Mouse (Mus musculus): Measurements from ENCODE around the gene Prkx. TPM values are rescaled to one million over a fixed set of nuclear protein-coding genes. Genes with fewer than 3 reads are reported as not detected.

Gene Prkx
- polyA plus RNA-seq, 1 experiment from 2014 or later: 9.4 TPM

DNA sequence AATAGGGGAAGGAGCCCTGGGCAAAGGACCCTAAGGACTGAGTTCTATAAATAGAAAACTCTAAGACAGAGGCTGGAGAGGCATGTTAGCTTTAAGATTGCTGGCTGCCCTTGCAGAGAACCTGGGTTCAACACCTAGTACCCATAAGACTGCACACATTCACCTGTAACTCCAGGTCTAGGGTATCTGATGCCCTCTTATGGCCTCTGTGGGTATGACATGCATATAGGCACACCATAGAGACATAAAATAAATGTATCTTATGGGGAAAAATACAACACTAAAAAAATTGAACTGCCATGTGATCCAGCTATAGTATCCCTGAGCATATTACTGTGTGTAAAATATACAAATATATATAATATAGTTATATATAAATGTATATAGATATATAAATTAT is 18.3 kb downstream of the Prkx start:
- DNase-seq (ENCODE audit: low spot score): no peak
- Histone ChIP-seq H3K4me3 (no peak overlapping the region), H3K9me3 (no peaks in the 10 kb centered on the region)

DNA sequence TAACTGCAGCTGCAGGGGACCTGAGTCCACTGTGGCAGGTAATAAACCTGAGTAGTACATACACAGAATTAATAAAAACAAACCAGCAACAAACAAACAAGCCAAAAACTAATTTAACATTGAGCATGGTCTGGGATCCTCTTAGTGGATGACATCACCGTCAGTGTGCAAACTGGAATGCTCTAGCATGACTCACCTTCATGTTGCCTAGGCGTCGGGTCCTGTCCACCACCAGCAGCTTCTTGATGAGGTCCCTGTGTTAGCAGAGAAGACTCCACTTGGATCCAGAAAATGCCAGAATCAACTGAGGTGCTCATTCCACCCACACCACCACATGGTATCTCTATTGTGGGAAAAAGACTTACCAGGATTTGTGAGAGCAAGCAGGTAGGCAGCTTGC is 30.9 kb downstream of the Prkx start:
- Histone ChIP-seq H3K4me1 (no peaks in the 10 kb centered on the region), H3K36me3 (peaks cover 2% of the 10 kb centered on the region; the same call in 1 of the 2 replicates), H3K9me3 (no peaks in the 10 kb centered on the region), H3K4me3 (no peak overlapping the region), H3K27ac (no peak overlapping the region), H3K27me3 (ENCODE audit: insufficient read depth, poor library complexity, severe bottlenecking) (no peaks in the 10 kb centered on the region)
- WGBS: 95% methylated on average over 3 of the region's 3 CpGs
- no peak for DNase-seq (ENCODE audit: low spot score)

More for the DNA sequence above, 18.3 kb downstream of the Prkx start:
- 0 out of 2 replicates have a peak, but pooled peaks cover 4% of the 10 kb centered on the region for H3K36me3 ChIP-seq
- H3K27me3 ChIP-seq (ENCODE audit: insufficient read depth, poor library complexity, severe bottlenecking): no peaks in the 10 kb centered on the region
- H3K27ac ChIP-seq: no peak overlapping the region
- no peaks in the 10 kb centered on the region for H3K4me1 ChIP-seq

DNA sequence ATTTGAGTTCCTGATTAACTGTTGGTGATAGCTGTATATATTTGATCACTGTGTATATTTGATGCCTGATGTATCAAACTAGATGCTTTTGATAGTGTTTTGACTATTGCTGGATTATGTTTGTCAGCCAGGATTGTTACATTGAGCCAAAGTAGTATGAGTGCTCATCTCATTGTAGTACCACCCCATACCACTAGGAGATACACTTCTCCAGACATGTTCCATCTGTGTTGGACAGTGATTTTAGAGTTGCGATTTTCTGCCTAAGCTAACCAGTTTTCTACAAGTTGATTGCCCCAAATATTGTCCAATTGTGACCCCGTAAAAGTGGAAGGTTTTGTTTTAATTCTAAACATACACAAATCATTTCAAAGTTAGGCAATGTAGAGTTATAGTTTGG is 51.8 kb downstream of the Prkx start:
- 66% methylated on average over 2 of the region's 2 CpGs for WGBS
- no peak for DNase-seq (ENCODE audit: low spot score)
- Histone ChIP-seq H3K27ac (no peak overlapping the region), H3K9me3 (no peaks in the 10 kb centered on the region), H3K27me3 (ENCODE audit: insufficient read depth, poor library complexity, severe bottlenecking) (no peaks in the 10 kb centered on the region), H3K4me1 (no peaks in the 10 kb centered on the region), H3K4me3 (no peak overlapping the region), H3K36me3 (no peaks in the 10 kb centered on the region)

DNA sequence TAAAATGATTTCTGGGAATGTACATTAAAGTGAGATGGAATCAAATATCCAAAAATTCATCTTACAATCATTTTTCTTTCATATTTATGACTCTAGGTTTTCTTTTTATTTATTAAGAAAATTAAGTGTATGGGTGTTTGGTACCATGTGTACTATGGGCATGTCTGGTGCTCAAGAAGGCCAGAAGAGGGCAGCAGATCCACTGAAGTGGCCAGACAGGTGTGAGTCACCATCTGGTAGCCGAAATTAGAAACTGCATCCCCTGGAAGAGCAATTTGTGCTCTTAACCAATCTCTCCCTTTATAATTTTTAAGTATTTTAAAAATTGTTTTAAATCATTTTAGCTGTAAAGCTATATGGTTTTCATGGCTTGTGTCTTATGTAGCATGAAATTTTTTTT is 54.7 kb downstream of the Prkx start:
- 21% methylated on average over 1 of the region's 1 CpGs for WGBS
- no peak overlapping the region for H3K4me3 ChIP-seq
- no peaks in the 10 kb centered on the region for H3K4me1 ChIP-seq
- H3K27ac ChIP-seq: no peak overlapping the region
- H3K36me3 ChIP-seq: no peaks in the 10 kb centered on the region
- no peaks in the 10 kb centered on the region for H3K27me3 ChIP-seq (ENCODE audit: insufficient read depth, poor library complexity, severe bottlenecking)
- no peak for DNase-seq (ENCODE audit: low spot score)
- no peaks in the 10 kb centered on the region for H3K9me3 ChIP-seq

DNA sequence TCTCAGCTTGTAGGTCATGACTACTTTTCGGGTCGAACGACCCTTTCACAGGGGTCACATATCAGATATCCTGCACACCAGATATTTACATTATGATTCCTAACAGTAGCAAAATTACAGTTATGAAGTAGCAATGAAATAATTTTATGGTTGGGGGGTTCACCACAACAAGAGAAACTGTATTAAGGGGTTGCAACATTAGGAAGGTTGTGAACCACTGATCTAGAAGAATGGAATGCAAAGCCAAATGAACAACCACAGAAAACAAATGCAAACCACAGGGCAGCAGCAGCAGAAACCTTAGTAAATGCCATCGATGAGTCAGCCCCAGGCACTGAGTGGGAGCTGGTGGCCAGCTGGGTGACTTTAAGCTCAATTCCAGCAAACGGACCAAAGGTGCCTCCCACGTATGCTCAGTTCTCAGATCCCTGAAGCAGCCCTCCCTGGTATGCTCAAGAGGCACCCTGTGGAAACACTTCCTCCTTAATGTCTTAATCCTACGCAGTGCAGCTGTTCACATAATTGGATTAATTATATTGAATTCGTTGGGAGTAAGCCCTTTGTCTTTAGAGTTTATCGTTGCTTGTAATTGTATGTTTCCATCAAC is 62.0 kb downstream of the Prkx start:
- Histone ChIP-seq H3K27me3 (ENCODE audit: insufficient read depth, poor library complexity, severe bottlenecking) (no peaks in the 10 kb centered on the region), H3K4me1 (no peaks in the 10 kb centered on the region), H3K4me3 (no peak overlapping the region), H3K27ac (no peak overlapping the region), H3K9me3 (no peaks in the 10 kb centered on the region), H3K36me3 (no peaks in the 10 kb centered on the region)
- no peak for DNase-seq (ENCODE audit: low spot score)
- 74% methylated on average over 9 of the region's 9 CpGs for WGBS

DNA sequence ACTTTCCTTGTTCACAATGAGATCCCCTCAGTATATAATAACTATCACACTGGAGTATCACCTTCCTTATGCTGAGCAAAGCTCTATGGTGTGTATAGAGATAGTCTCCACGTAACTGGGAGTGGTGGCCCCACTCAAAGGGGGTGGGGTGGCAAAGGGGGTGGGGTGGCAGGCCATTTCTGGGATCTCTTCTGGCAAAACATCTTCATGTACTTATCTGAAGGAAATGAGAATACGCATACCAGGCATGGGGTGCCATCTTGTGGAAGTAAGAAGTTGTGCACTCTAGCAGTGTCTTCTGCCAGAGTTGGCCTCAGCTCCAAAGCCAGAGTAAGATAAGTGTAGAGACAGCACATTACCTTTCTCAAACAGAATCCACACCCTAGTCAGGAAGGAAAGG is 75.8 kb downstream of the Prkx start:
- H3K9me3 ChIP-seq: no peaks in the 10 kb centered on the region
- no peaks in the 10 kb centered on the region for H3K4me1 ChIP-seq
- H3K36me3 ChIP-seq: no peaks in the 10 kb centered on the region
- H3K27me3 ChIP-seq (ENCODE audit: insufficient read depth, poor library complexity, severe bottlenecking): no peaks in the 10 kb centered on the region
- no peak overlapping the region for H3K27ac ChIP-seq
- no peak for DNase-seq (ENCODE audit: low spot score)
- 27% methylated on average over 2 of the region's 2 CpGs for WGBS
- no peak overlapping the region for H3K4me3 ChIP-seq

Other genes starting within 250 kb of the Prkx start
- gene Pbsn, start 57.3 kb upstream of the Prkx start, polyA plus RNA-seq (2016; fragmentation: Nextera tagmentation; extraction: Ambion mirVana): not detected in 2 replicates
- not detected in 2 replicates for gene Gm14744, start 68.5 kb upstream of the Prkx start, polyA plus RNA-seq (2016; fragmentation: Nextera tagmentation; extraction: Ambion mirVana)
- gene 5430402E10Rik, start 128.8 kb upstream of the Prkx start, polyA plus RNA-seq (2016; fragmentation: Nextera tagmentation; extraction: Ambion mirVana): not detected in 2 replicates